Mouse (Mus musculus) layer of hippocampus, adult 18-20 months (tissue): ENCODE measurements at regions not wholly inside any gene's neighbourhood (a gene's known extent, or its start where the extent isn't known, plus 50 kb on each side); places are given as distances from the start of the nearest gene placed in this dataset.
"Not testable (repeated sequence)": the region's sequence is repeated elsewhere in the genome, so short reads cannot be mapped to it uniquely, and the experiment has no call there.

Source experiments
- DNase-seq, 2 experiments: peaks; one replicate each; pipeline ENCODE4 v3.0.0; 2022; ENCODE audit warnings: low spot score in 2 of 2

- DNase-seq = no peak
These were observed 847.3 kb downstream of the Bcl11a start for GRCm38 (mm10) chr11:24925135-24925534.

GRCm38 (mm10) chr11:24943646-24944045 is 865.8 kb downstream of the Bcl11a start:
- no peak for DNase-seq

GRCm38 (mm10) chr11:24951161-24951560 is 873.3 kb downstream of the Bcl11a start:
- DNase-seq = no peak

- DNase-seq = no peak
These were observed 894.5 kb downstream of the Bcl11a start for GRCm38 (mm10) chr11:24972359-24972758.

- peak in 1 of 2 experiments; percentile 9 for DNase-seq
These were observed 902.4 kb downstream of the Bcl11a start for GRCm38 (mm10) chr11:24980193-24980665.

GRCm38 (mm10) chr11:24983060-24983629 is 905.3 kb downstream of the Bcl11a start:
- no peak for DNase-seq

- no peak for DNase-seq
These were observed 927.6 kb downstream of the Bcl11a start for GRCm38 (mm10) chr11:25005491-25005890.

- DNase-seq = no peak
These were observed 948.9 kb downstream of the Bcl11a start for GRCm38 (mm10) chr11:25026786-25027185.

- peak; percentile 33 to 63 for DNase-seq
These were observed 963.1 kb downstream of the Bcl11a start for GRCm38 (mm10) chr11:25040983-25041382.

GRCm38 (mm10) chr11:25042763-25043162 is 964.9 kb downstream of the Bcl11a start:
- no peak for DNase-seq

- DNase-seq = no peak
These were observed 967.5 kb downstream of the Bcl11a start for GRCm38 (mm10) chr11:25045339-25045738.

- DNase-seq = no peak
These were observed 968.1 kb downstream of the Bcl11a start for GRCm38 (mm10) chr11:25045977-25046376.

- DNase-seq = no peak
These were observed 977.8 kb downstream of the Bcl11a start for GRCm38 (mm10) chr11:25055698-25056097.

GRCm38 (mm10) chr11:25057093-25057521 is 979.3 kb downstream of the Bcl11a start:
- DNase-seq = no peak

- no peak for DNase-seq
These were observed 979.7 kb downstream of the Bcl11a start for GRCm38 (mm10) chr11:25057543-25057942.

GRCm38 (mm10) chr11:25063042-25063441 is 985.2 kb downstream of the Bcl11a start:
- no peak for DNase-seq

GRCm38 (mm10) chr11:25063978-25064377 is 986.1 kb downstream of the Bcl11a start:
- DNase-seq = no peak

GRCm38 (mm10) chr11:25099976-25100375 is 1022.1 kb downstream of the Bcl11a start:
- DNase-seq = not testable (repeated sequence)

GRCm38 (mm10) chr11:25104432-25104831 is 1026.6 kb downstream of the Bcl11a start:
- DNase-seq = no peak

- peak in 1 of 2 experiments; percentile 10 for DNase-seq
These were observed 1046.6 kb downstream of the Bcl11a start for GRCm38 (mm10) chr11:25124458-25124857.

- no peak for DNase-seq
These were observed 1064.4 kb downstream of the Bcl11a start for GRCm38 (mm10) chr11:25142226-25142625.

- no peak for DNase-seq
These were observed 1065.0 kb downstream of the Bcl11a start for GRCm38 (mm10) chr11:25142833-25143232.

GRCm38 (mm10) chr11:25147287-25147686 is 1063.3 kb downstream of the 5730522E02Rik start:
- peak in 1 of 2 experiments; percentile 51 for DNase-seq
